Mouse (Mus musculus): ENCODE data around the gene Rnf187. TPM values are rescaled to one million over a fixed set of nuclear protein-coding genes. Genes with fewer than 3 reads are reported as not detected.

The Rnf187 gene
- polyA plus RNA-seq, 1 experiment: 99.5 TPM

- no peak for TF ChIP-seq CTCF (IDR thresholded peaks at IDR 0.05; ENCODE audit: low read depth, low read length)
- no peak for TF ChIP-seq POLR2A (IDR thresholded peaks at IDR 0.05; ENCODE audit: borderline replicate concordance, low read depth, low read length)
- Histone ChIP-seq H3K4me3 (ENCODE audit: insufficient read depth, low read length) (peak within 1 kb of the TSS; percentile 23), H3K27ac (ENCODE audit: insufficient read depth, low read depth, low read length) (no peak within 1 kb of the TSS), H3K4me1 (ENCODE audit: control insufficient read depth, insufficient read depth, low read length) (peaks cover 8% of the 10 kb centered on the region)
Observed at GRCm38 (mm10) chr11:58948542-58949479, 10.1 kb upstream of the Rnf187 start, which contains the start of gene Hist3h2ba. Hist3h2ba (plus strand) TSS chr11:58948920.

GRCm38 (mm10) chr11:58947798-58948528 lies 9.2 kb upstream of the Rnf187 start:
- Histone ChIP-seq H3K4me1 (ENCODE audit: control insufficient read depth, insufficient read depth, low read length) (no peaks in the 10 kb centered on the region; the same call in none of the 2 replicates), H3K4me3 (ENCODE audit: insufficient read depth, low read length) (peak overlapping the region; percentile 23), H3K27ac (ENCODE audit: insufficient read depth, low read depth, low read length) (no peak overlapping the region)
- TF ChIP-seq CTCF (IDR thresholded peaks at IDR 0.05; ENCODE audit: low read depth, low read length): no peak
- TF ChIP-seq POLR2A (IDR thresholded peaks at IDR 0.05; ENCODE audit: borderline replicate concordance, low read depth, low read length): no peak

GRCm38 (mm10) chr11:58947306-58947705 lies 8.6 kb upstream of the Rnf187 start:
- Histone ChIP-seq H3K27ac (ENCODE audit: insufficient read depth, low read depth, low read length) (no peak overlapping the region), H3K4me1 (ENCODE audit: control insufficient read depth, insufficient read depth, low read length) (no peaks in the 10 kb centered on the region; the same call in 1 of the 2 replicates), H3K4me3 (ENCODE audit: insufficient read depth, low read length) (no peak overlapping the region)
- TF ChIP-seq CTCF (IDR thresholded peaks at IDR 0.05; ENCODE audit: low read depth, low read length) (no peak), POLR2A (IDR thresholded peaks at IDR 0.05; ENCODE audit: borderline replicate concordance, low read depth, low read length) (no peak)

GRCm38 (mm10) chr11:58944136-58944535 lies 5.4 kb upstream of the Rnf187 start:
- no peak for TF ChIP-seq POLR2A (IDR thresholded peaks at IDR 0.05; ENCODE audit: borderline replicate concordance, low read depth, low read length)
- no peak for TF ChIP-seq CTCF (IDR thresholded peaks at IDR 0.05; ENCODE audit: low read depth, low read length)
- H3K4me3 ChIP-seq (ENCODE audit: insufficient read depth, low read length): no peak overlapping the region
- no peaks in the 10 kb centered on the region; the same call in 1 of the 2 replicates for H3K4me1 ChIP-seq (ENCODE audit: control insufficient read depth, insufficient read depth, low read length)
- no peak overlapping the region for H3K27ac ChIP-seq (ENCODE audit: insufficient read depth, low read depth, low read length)

- Histone ChIP-seq H3K4me3 (ENCODE audit: insufficient read depth, low read length) (peak overlapping the region; percentile 33), H3K4me1 (ENCODE audit: control insufficient read depth, insufficient read depth, low read length) (peaks cover 9% of the 10 kb centered on the region; the same call in 1 of the 2 replicates), H3K27ac (ENCODE audit: insufficient read depth, low read depth, low read length) (0 out of 2 replicates have a peak overlapping the region, but pooled peaks have one; percentile 2)
- TF ChIP-seq CTCF (IDR thresholded peaks at IDR 0.05; ENCODE audit: low read depth, low read length): no peak
- no peak for TF ChIP-seq POLR2A (IDR thresholded peaks at IDR 0.05; ENCODE audit: borderline replicate concordance, low read depth, low read length)
Observed at GRCm38 (mm10) chr11:58939088-58939439, 348 bp upstream of the Rnf187 start.

- Histone ChIP-seq H3K4me1 (ENCODE audit: control insufficient read depth, insufficient read depth, low read length) (peaks cover 9% of the 10 kb centered on the region; the same call in 1 of the 2 replicates), H3K27ac (ENCODE audit: insufficient read depth, low read depth, low read length) (no peak overlapping the region), H3K4me3 (ENCODE audit: insufficient read depth, low read length) (peak overlapping the region; percentile 89)
- TF ChIP-seq POLR2A (IDR thresholded peaks at IDR 0.05; ENCODE audit: borderline replicate concordance, low read depth, low read length) (no peak), CTCF (IDR thresholded peaks at IDR 0.05; ENCODE audit: low read depth, low read length) (no peak)
Observed at GRCm38 (mm10) chr11:58937909-58938308, 807 bp downstream of the Rnf187 start.

- H3K4me3 ChIP-seq (ENCODE audit: insufficient read depth, low read length): no peak overlapping the region
- H3K4me1 ChIP-seq (ENCODE audit: control insufficient read depth, insufficient read depth, low read length): peaks cover 5% of the 10 kb centered on the region
- no peak for TF ChIP-seq POLR2A (IDR thresholded peaks at IDR 0.05; ENCODE audit: borderline replicate concordance, low read depth, low read length)
- no peak for TF ChIP-seq CTCF (IDR thresholded peaks at IDR 0.05; ENCODE audit: low read depth, low read length)
- no peak overlapping the region for H3K27ac ChIP-seq (ENCODE audit: insufficient read depth, low read depth, low read length)
Observed at GRCm38 (mm10) chr11:58931576-58931975, 7.1 kb downstream of the Rnf187 start.

- no peak overlapping the region for H3K27ac ChIP-seq (ENCODE audit: insufficient read depth, low read depth, low read length)
- TF ChIP-seq POLR2A (IDR thresholded peaks at IDR 0.05; ENCODE audit: borderline replicate concordance, low read depth, low read length): no peak
- no peak for TF ChIP-seq CTCF (IDR thresholded peaks at IDR 0.05; ENCODE audit: low read depth, low read length)
- no peak overlapping the region for H3K4me3 ChIP-seq (ENCODE audit: insufficient read depth, low read length)
- peaks cover 5% of the 10 kb centered on the region for H3K4me1 ChIP-seq (ENCODE audit: control insufficient read depth, insufficient read depth, low read length)
Observed at GRCm38 (mm10) chr11:58930254-58930653, 8.5 kb downstream of the Rnf187 start.

- no peak overlapping the region for H3K27ac ChIP-seq (ENCODE audit: insufficient read depth, low read depth, low read length)
- H3K4me1 ChIP-seq (ENCODE audit: control insufficient read depth, insufficient read depth, low read length): peaks cover 5% of the 10 kb centered on the region
- no peak overlapping the region for H3K4me3 ChIP-seq (ENCODE audit: insufficient read depth, low read length)
- TF ChIP-seq CTCF (IDR thresholded peaks at IDR 0.05; ENCODE audit: low read depth, low read length) (no peak), POLR2A (IDR thresholded peaks at IDR 0.05; ENCODE audit: borderline replicate concordance, low read depth, low read length) (no peak)
Observed at GRCm38 (mm10) chr11:58929641-58930040, 9.1 kb downstream of the Rnf187 start.
